Comparison of ENCODE assay signal across 7 mouse cellular contexts in genomic region chr2:13793054-13793968, GRCm38 (mm10). TPM values are rescaled to one million over a fixed set of nuclear protein-coding genes. Genes with fewer than 3 reads are reported as not detected.
DNase-seq lines count a peak whose midpoint lies in the region; ATAC-seq and TF ChIP-seq lines count a peak whose summit lies in the region.

No protein-coding gene starts in this region.

- no peak overlapping the region for H3K27ac ChIP-seq in bone marrow macrophage, adult 2 months (ENCODE audit: insufficient read depth, low read depth, low read length)
- H3K27ac ChIP-seq in intestine, embryonic 15.5 days: no peak overlapping the region
- no peak overlapping the region for H3K27ac ChIP-seq in midbrain, postnatal 0 days (ENCODE audit: low read depth, low read length)
- H3K27ac ChIP-seq in stomach, embryonic 14.5 days (ENCODE audit: low read length): no peak overlapping the region

- in situ Hi-C loops in Patski (cut with MboI; ENCODE audit: low pct_unique_long_range_greater_than_20kb): no loop called here

- no peaks in the 10 kb centered on the region for H3K36me3 ChIP-seq in intestine, embryonic 15.5 days
- no peaks in the 10 kb centered on the region for H3K36me3 ChIP-seq in midbrain, postnatal 0 days (ENCODE audit: insufficient read depth, low read length)
- no peaks in the 10 kb centered on the region for H3K36me3 ChIP-seq in stomach, embryonic 14.5 days (ENCODE audit: control insufficient read depth, insufficient read depth, low read length)

- CTCF ChIA-PET in Patski (lab: Charles Lee): no interaction called here

- H3K4me2 ChIP-seq in intestine, embryonic 15.5 days (replicated peaks): peak overlapping the region; percentile 99
- H3K4me2 ChIP-seq in midbrain, postnatal 0 days (ENCODE audit: low read depth, low read length, poor library complexity, severe bottlenecking): peak overlapping the region; percentile 93
- peak overlapping the region; percentile 92 for H3K4me2 ChIP-seq in stomach, embryonic 14.5 days (replicated peaks; ENCODE audit: low read depth, low read length)

- intact Hi-C loops in gastrocnemius, postnatal 36 days (cut with DNase I): no loop called here

- peaks cover 12% of the 10 kb centered on the region for H3K4me1 ChIP-seq in bone marrow macrophage, adult 2 months (ENCODE audit: control insufficient read depth, insufficient read depth, low read length)
- peaks cover 7% of the 10 kb centered on the region; the same call in 1 of the 2 replicates for H3K4me1 ChIP-seq in intestine, embryonic 15.5 days (replicated peaks)
- no peaks in the 10 kb centered on the region for H3K4me1 ChIP-seq in midbrain, postnatal 0 days (ENCODE audit: insufficient read depth, low read length)
- H3K4me1 ChIP-seq in stomach, embryonic 14.5 days (ENCODE audit: control insufficient read depth, insufficient read depth, low read length): 0 out of 2 replicates have a peak, but pooled peaks cover 4% of the 10 kb centered on the region

- ATAC-seq in Patski: peak; percentile 57
- ATAC-seq in intestine, embryonic 15.5 days: peak; percentile 83
- peak; percentile 87 for ATAC-seq in midbrain, postnatal 0 days (ENCODE audit: low FRiP score)
- ATAC-seq in stomach, embryonic 14.5 days (ENCODE audit: insufficient number of reproducible peaks, insufficient read depth, low FRiP score, low read depth): peak; percentile 83

- peak overlapping the region; percentile 59 for H3K4me3 ChIP-seq in bone marrow macrophage, adult 2 months (ENCODE audit: insufficient read depth, low read length)
- H3K4me3 ChIP-seq in intestine, embryonic 15.5 days (replicated peaks): peak overlapping the region; percentile 55
- H3K4me3 ChIP-seq in midbrain, postnatal 0 days (ENCODE audit: low read depth, low read length): peak overlapping the region; percentile 50
- peak overlapping the region; percentile 47 for H3K4me3 ChIP-seq in stomach, embryonic 14.5 days (ENCODE audit: low read depth, low read length)

- H3K9ac ChIP-seq in intestine, embryonic 15.5 days: peak overlapping the region; percentile 49
- peak overlapping the region; percentile 44 for H3K9ac ChIP-seq in midbrain, postnatal 0 days (replicated peaks; ENCODE audit: low read length, poor library complexity, severe bottlenecking)
- H3K9ac ChIP-seq in stomach, embryonic 14.5 days (replicated peaks; ENCODE audit: low read depth, low read length): peak overlapping the region; percentile 30; the same call in 1 of the 2 replicates

- WGBS in intestine, embryonic 15.5 days: 2% methylated on average over 89 of the region's 89 CpGs
- under 1% methylated on average over 80 of the region's 89 CpGs for WGBS in midbrain, postnatal 0 days
- 1% methylated on average over 86 of the region's 89 CpGs for WGBS in stomach, embryonic 14.5 days

- POLR2A ChIA-PET in Patski (lab: Charles Lee): interaction anchor here (0.6 to 0.7 kb wide), 2 partner anchors 164 to 342 kb away, joined by 3 to 6 read pairs; no protein-coding TSS in a partner anchor

- TF ChIP-seq CTCF in Patski (IDR thresholded peaks at IDR 0.05): no peak
- no peak for TF ChIP-seq CTCF in bone marrow macrophage, adult 2 months (IDR thresholded peaks at IDR 0.05; ENCODE audit: low read depth, low read length)
- 0 out of 2 replicates have a peak, but pooled peaks have one; percentile 9 for TF ChIP-seq CTCF in midbrain, postnatal 0 days (IDR thresholded peaks at IDR 0.05)

- peaks cover 18% of the 10 kb centered on the region for H3K27me3 ChIP-seq in Patski
- peaks cover 21% of the 10 kb centered on the region for H3K27me3 ChIP-seq in intestine, embryonic 15.5 days (replicated peaks)
- no peaks in the 10 kb centered on the region for H3K27me3 ChIP-seq in midbrain, postnatal 0 days (ENCODE audit: insufficient read depth, low read length)
- H3K27me3 ChIP-seq in stomach, embryonic 14.5 days (ENCODE audit: control insufficient read depth, insufficient read depth, low read length): peaks cover 11% of the 10 kb centered on the region

- DNase-seq in Patski (ENCODE audit: low read depth, low spot score) (no peak), liver (peak; percentile 32)
- peak; percentile 5 to 14 for DNase-seq in gastrocnemius, postnatal 36 days
- DNase-seq in midbrain, postnatal 0 days (ENCODE audit: low spot score): peak; percentile 62

- H3K9me3 ChIP-seq in intestine, embryonic 15.5 days: no peaks in the 10 kb centered on the region
- H3K9me3 ChIP-seq in midbrain, postnatal 0 days (ENCODE audit: low read length): no peaks in the 10 kb centered on the region
- H3K9me3 ChIP-seq in stomach, embryonic 14.5 days (ENCODE audit: control insufficient read depth, low read depth, low read length): no peaks in the 10 kb centered on the region

- no peak for TF ChIP-seq POLR2A in bone marrow macrophage, adult 2 months (IDR thresholded peaks at IDR 0.05; ENCODE audit: borderline replicate concordance, low read depth, low read length)

RNA-seq across cellular contexts. Expression of gene St8sia6, which starts 0.6 kb away (rescaled TPM):
- 0.46 TPM for polyA plus RNA-seq in Patski (2021)
- 0.56 and 0.80 TPM in 2 replicates for polyA plus RNA-seq in bone marrow macrophage, adult 2 months (2012; ENCODE audit: insufficient read depth, insufficient read length, missing spikeins)
- total RNA-seq in gastrocnemius, postnatal 36 days (2021): 1 to 10 TPM in 1 of 2 experiments, under 1 TPM in 1; 0.47 to 1.2 TPM
- polyA plus RNA-seq in intestine, embryonic 15.5 days (2015; fragmentation: Nextera tagmentation; extraction: Ambion mirVana): 0.34 and 0.38 TPM in 2 replicates
- total RNA-seq in midbrain, postnatal 0 days (2014; rRNA removed): 2.1 and 2.6 TPM in 2 replicates
- polyA plus RNA-seq in midbrain, postnatal 0 days (2015; fragmentation: Nextera tagmentation; extraction: Ambion mirVana): 3.4 TPM in 2 replicates
- polyA plus RNA-seq in stomach, embryonic 14.5 days (2014; fragmentation: Nextera tagmentation; extraction: Ambion mirVana): 1.1 and 1.3 TPM in 2 replicates
